Mouse (Mus musculus): ENCODE results near the gene Lama2. TPM values are rescaled to one million over a fixed set of nuclear protein-coding genes. Genes with fewer than 3 reads are reported as not detected.
A peak's percentile ranks its signal among the peaks of the same experiment; 100 is the strongest.
"Not testable (repeated sequence)": the region's sequence is repeated elsewhere in the genome, so short reads cannot be mapped to it uniquely, and the experiment has no call there.

Gene Lama2
- polyA plus RNA-seq, 1 experiment from 2014 or later, result 7.1 TPM

GRCm38 (mm10) chr10:26985451-26985850, 634.1 kb downstream of the Lama2 start:
- Histone ChIP-seq H3K4me2 (no peak overlapping the region), H3K36me3 (ENCODE audit: control insufficient read depth, insufficient read depth, low read length) (no peaks in the 10 kb centered on the region), H3K4me3 (ENCODE audit: low read depth, low read length) (no peak overlapping the region), H3K9ac (ENCODE audit: low read length) (no peak overlapping the region), H3K9me3 (ENCODE audit: control insufficient read depth, low read length) (no peaks in the 10 kb centered on the region), H3K4me1 (ENCODE audit: control insufficient read depth, insufficient read depth, low read length) (no peaks in the 10 kb centered on the region), H3K27me3 (ENCODE audit: control insufficient read depth, insufficient read depth, low read length) (no peaks in the 10 kb centered on the region), H3K27ac (ENCODE audit: low read depth, low read length) (no peak overlapping the region)
- DNase-seq (ENCODE audit: low spot score, missing footprints) (peak; percentile 37), ATAC-seq (ENCODE audit: low FRiP score) (no peak)
- 83% methylated on average over 1 of the region's 1 CpGs for WGBS

GRCm38 (mm10) chr10:26984082-26984481, 635.5 kb downstream of the Lama2 start:
- H3K4me3 ChIP-seq (ENCODE audit: low read depth, low read length); H3K27ac ChIP-seq (ENCODE audit: low read depth, low read length); ATAC-seq (ENCODE audit: low FRiP score); H3K27me3 ChIP-seq (ENCODE audit: control insufficient read depth, insufficient read depth, low read length); H3K4me2 ChIP-seq; H3K36me3 ChIP-seq (ENCODE audit: control insufficient read depth, insufficient read depth, low read length); DNase-seq (ENCODE audit: low spot score, missing footprints); H3K4me1 ChIP-seq (ENCODE audit: control insufficient read depth, insufficient read depth, low read length); H3K9ac ChIP-seq (ENCODE audit: low read length); H3K9me3 ChIP-seq (ENCODE audit: control insufficient read depth, low read length): not testable (repeated sequence)
- 90% methylated on average over 5 of the region's 5 CpGs for whole genome bisulfite sequencing

- no peak overlapping the region for H3K4me2 ChIP-seq
These were observed 636.0 kb downstream of the Lama2 start for GRCm38 (mm10) chr10:26983583-26983982.

GRCm38 (mm10) chr10:26982621-26983020, 636.9 kb downstream of the Lama2 start:
- Histone ChIP-seq H3K27me3 (ENCODE audit: control insufficient read depth, insufficient read depth, low read length) (no peaks in the 10 kb centered on the region), H3K9ac (ENCODE audit: low read length) (no peak overlapping the region), H3K4me1 (ENCODE audit: control insufficient read depth, insufficient read depth, low read length) (no peaks in the 10 kb centered on the region), H3K36me3 (ENCODE audit: control insufficient read depth, insufficient read depth, low read length) (no peaks in the 10 kb centered on the region), H3K27ac (ENCODE audit: low read depth, low read length) (no peak overlapping the region), H3K4me3 (ENCODE audit: low read depth, low read length) (no peak overlapping the region), H3K4me2 (no peak overlapping the region), H3K9me3 (ENCODE audit: control insufficient read depth, low read length) (no peaks in the 10 kb centered on the region)
- DNase-seq (ENCODE audit: low spot score, missing footprints) (peak; percentile 77), ATAC-seq (ENCODE audit: low FRiP score) (no peak)
- 79% methylated on average over 2 of the region's 2 CpGs for WGBS

More at GRCm38 (mm10) chr10:26983583-26983982, 636.0 kb downstream of the Lama2 start:
- Histone ChIP-seq H3K9ac (ENCODE audit: low read length) (no peak overlapping the region), H3K9me3 (ENCODE audit: control insufficient read depth, low read length) (no peaks in the 10 kb centered on the region), H3K36me3 (ENCODE audit: control insufficient read depth, insufficient read depth, low read length) (no peaks in the 10 kb centered on the region), H3K4me1 (ENCODE audit: control insufficient read depth, insufficient read depth, low read length) (no peaks in the 10 kb centered on the region), H3K4me3 (ENCODE audit: low read depth, low read length) (no peak overlapping the region), H3K27ac (ENCODE audit: low read depth, low read length) (no peak overlapping the region), H3K27me3 (ENCODE audit: control insufficient read depth, insufficient read depth, low read length) (no peaks in the 10 kb centered on the region)
- WGBS, result 90% methylated on average over 1 of the region's 1 CpGs
- ATAC-seq (ENCODE audit: low FRiP score) (no peak), DNase-seq (ENCODE audit: low spot score, missing footprints) (peak; percentile 19)

GRCm38 (mm10) chr10:26975372-26975771, 644.2 kb downstream of the Lama2 start:
- no peak overlapping the region for H3K4me2 ChIP-seq
- ATAC-seq (ENCODE audit: low FRiP score) (no peak), DNase-seq (ENCODE audit: low spot score, missing footprints) (no peak)
- no peak overlapping the region for H3K27ac ChIP-seq (ENCODE audit: low read depth, low read length)
- H3K4me1 ChIP-seq (ENCODE audit: control insufficient read depth, insufficient read depth, low read length), result no peaks in the 10 kb centered on the region
- no peak overlapping the region for H3K4me3 ChIP-seq (ENCODE audit: low read depth, low read length)
- H3K9ac ChIP-seq (ENCODE audit: low read length), result no peak overlapping the region
- H3K9me3 ChIP-seq (ENCODE audit: control insufficient read depth, low read length), result no peaks in the 10 kb centered on the region
- H3K36me3 ChIP-seq (ENCODE audit: control insufficient read depth, insufficient read depth, low read length), result no peaks in the 10 kb centered on the region
- WGBS, result 89% methylated on average over 3 of the region's 3 CpGs
- H3K27me3 ChIP-seq (ENCODE audit: control insufficient read depth, insufficient read depth, low read length), result no peaks in the 10 kb centered on the region

GRCm38 (mm10) chr10:26974224-26974623, 645.3 kb downstream of the Lama2 start:
- Histone ChIP-seq H3K4me1 (ENCODE audit: control insufficient read depth, insufficient read depth, low read length) (no peaks in the 10 kb centered on the region), H3K36me3 (ENCODE audit: control insufficient read depth, insufficient read depth, low read length) (no peaks in the 10 kb centered on the region), H3K4me2 (no peak overlapping the region), H3K27ac (ENCODE audit: low read depth, low read length) (no peak overlapping the region), H3K9ac (ENCODE audit: low read length) (no peak overlapping the region), H3K9me3 (ENCODE audit: control insufficient read depth, low read length) (no peaks in the 10 kb centered on the region), H3K27me3 (ENCODE audit: control insufficient read depth, insufficient read depth, low read length) (no peaks in the 10 kb centered on the region), H3K4me3 (ENCODE audit: low read depth, low read length) (no peak overlapping the region)
- whole genome bisulfite sequencing, result 91% methylated on average over 1 of the region's 1 CpGs
- DNase-seq (ENCODE audit: low spot score, missing footprints) (no peak), ATAC-seq (ENCODE audit: low FRiP score) (no peak)

- Histone ChIP-seq H3K4me1 (ENCODE audit: control insufficient read depth, insufficient read depth, low read length) (no peaks in the 10 kb centered on the region), H3K27me3 (ENCODE audit: control insufficient read depth, insufficient read depth, low read length) (no peaks in the 10 kb centered on the region), H3K4me2 (no peak overlapping the region), H3K36me3 (ENCODE audit: control insufficient read depth, insufficient read depth, low read length) (no peaks in the 10 kb centered on the region), H3K4me3 (ENCODE audit: low read depth, low read length) (no peak overlapping the region), H3K9me3 (ENCODE audit: control insufficient read depth, low read length) (no peaks in the 10 kb centered on the region), H3K27ac (ENCODE audit: low read depth, low read length) (no peak overlapping the region), H3K9ac (ENCODE audit: low read length) (no peak overlapping the region)
- no peak for DNase-seq (ENCODE audit: low spot score, missing footprints)
- 97% methylated on average over 2 of the region's 2 CpGs for WGBS
- ATAC-seq (ENCODE audit: low FRiP score), result no peak
These were observed 646.0 kb downstream of the Lama2 start for GRCm38 (mm10) chr10:26973575-26973974.

- WGBS, result 74% methylated on average over 3 of the region's 3 CpGs
- Histone ChIP-seq H3K36me3 (ENCODE audit: control insufficient read depth, insufficient read depth, low read length) (no peaks in the 10 kb centered on the region), H3K4me3 (ENCODE audit: low read depth, low read length) (no peak overlapping the region), H3K27ac (ENCODE audit: low read depth, low read length) (no peak overlapping the region), H3K4me2 (no peak overlapping the region), H3K9ac (ENCODE audit: low read length) (no peak overlapping the region), H3K9me3 (ENCODE audit: control insufficient read depth, low read length) (no peaks in the 10 kb centered on the region), H3K4me1 (ENCODE audit: control insufficient read depth, insufficient read depth, low read length) (no peaks in the 10 kb centered on the region), H3K27me3 (ENCODE audit: control insufficient read depth, insufficient read depth, low read length) (no peaks in the 10 kb centered on the region)
- no peak for DNase-seq (ENCODE audit: low spot score, missing footprints)
- ATAC-seq (ENCODE audit: low FRiP score), result no peak
These were observed 661.0 kb downstream of the Lama2 start for GRCm38 (mm10) chr10:26958513-26958912.

- Histone ChIP-seq H3K36me3 (ENCODE audit: control insufficient read depth, insufficient read depth, low read length) (no peaks in the 10 kb centered on the region), H3K9me3 (ENCODE audit: control insufficient read depth, low read length) (no peaks in the 10 kb centered on the region), H3K4me3 (ENCODE audit: low read depth, low read length) (no peak overlapping the region), H3K9ac (ENCODE audit: low read length) (no peak overlapping the region), H3K4me1 (ENCODE audit: control insufficient read depth, insufficient read depth, low read length) (no peaks in the 10 kb centered on the region), H3K27me3 (ENCODE audit: control insufficient read depth, insufficient read depth, low read length) (no peaks in the 10 kb centered on the region), H3K4me2 (no peak overlapping the region), H3K27ac (ENCODE audit: low read depth, low read length) (no peak overlapping the region)
- WGBS, result 86% methylated on average over 7 of the region's 7 CpGs
- DNase-seq (ENCODE audit: low spot score, missing footprints), result no peak
- no peak for ATAC-seq (ENCODE audit: low FRiP score)
These were observed 669.1 kb downstream of the Lama2 start for GRCm38 (mm10) chr10:26950448-26950847.

GRCm38 (mm10) chr10:26949667-26950066, 669.9 kb downstream of the Lama2 start:
- DNase-seq (ENCODE audit: low spot score, missing footprints) (no peak), ATAC-seq (ENCODE audit: low FRiP score) (no peak)
- no peak overlapping the region for H3K9ac ChIP-seq (ENCODE audit: low read length)
- H3K36me3 ChIP-seq (ENCODE audit: control insufficient read depth, insufficient read depth, low read length), result no peaks in the 10 kb centered on the region
- H3K4me1 ChIP-seq (ENCODE audit: control insufficient read depth, insufficient read depth, low read length), result no peaks in the 10 kb centered on the region
- no peak overlapping the region for H3K4me3 ChIP-seq (ENCODE audit: low read depth, low read length)
- no peak overlapping the region for H3K4me2 ChIP-seq
- no peaks in the 10 kb centered on the region for H3K27me3 ChIP-seq (ENCODE audit: control insufficient read depth, insufficient read depth, low read length)
- no peak overlapping the region for H3K27ac ChIP-seq (ENCODE audit: low read depth, low read length)
- no peaks in the 10 kb centered on the region for H3K9me3 ChIP-seq (ENCODE audit: control insufficient read depth, low read length)
- WGBS, result 68% methylated on average over 8 of the region's 8 CpGs

Measured in midbrain, embryonic 11.5 days (tissue).